Mouse (Mus musculus) kidney, postnatal 4 days (tissue): ENCODE data around the gene Kyat3.

ENCODE experiments used
- DNase-seq, 2 experiments: peaks; one replicate each; pipeline ENCODE4 v3.0.0; 2021; ENCODE audit warnings: mixed read lengths in 2 of 2

The Kyat3 gene

GRCm38 (mm10) chr3:142747673-142748072, 46.8 kb downstream of the Kyat3 start:
- DNase-seq, result peak in 1 of 2 experiments; percentile 50

GRCm38 (mm10) chr3:142749131-142749530, 48.3 kb downstream of the Kyat3 start:
- no peak for DNase-seq

GRCm38 (mm10) chr3:142755132-142755867, 54.4 kb downstream of the Kyat3 start:
- no peak for DNase-seq

GRCm38 (mm10) chr3:142757841-142758240, 57.0 kb downstream of the Kyat3 start:
- no peak for DNase-seq

- no peak for DNase-seq
Observed at GRCm38 (mm10) chr3:142758593-142758992, 57.7 kb downstream of the Kyat3 start.

- DNase-seq, result no peak
Observed at GRCm38 (mm10) chr3:142760356-142760755, 59.5 kb downstream of the Kyat3 start.

- DNase-seq, result peak; percentile 96 to 97
Observed at GRCm38 (mm10) chr3:142764995-142765777, 64.3 kb downstream of the Kyat3 start, which contains the start of gene Gtf2b. Gtf2b (plus strand) TSS chr3:142765045.

- no peak for DNase-seq
Observed at GRCm38 (mm10) chr3:142765778-142766165, 64.9 kb downstream of the Kyat3 start.

- no peak for DNase-seq
Observed at GRCm38 (mm10) chr3:142768498-142768897, 67.6 kb downstream of the Kyat3 start.

- DNase-seq, result no peak
Observed at GRCm38 (mm10) chr3:142770518-142770917, 69.7 kb downstream of the Kyat3 start.

GRCm38 (mm10) chr3:142773538-142774191, 72.8 kb downstream of the Kyat3 start:
- DNase-seq, result no peak

GRCm38 (mm10) chr3:142777227-142777626, 76.4 kb downstream of the Kyat3 start:
- DNase-seq, result no peak

GRCm38 (mm10) chr3:142786423-142787072, 85.7 kb downstream of the Kyat3 start:
- DNase-seq, result no peak

GRCm38 (mm10) chr3:142795587-142795986, 94.7 kb downstream of the Kyat3 start:
- no peak for DNase-seq
